Mouse (Mus musculus) liver, adult 2 months (tissue): Measurements from ENCODE around the gene Rgs4.

Experiments used
- CTCF ChIP-seq: fragments of 200-500 bp; IDR thresholded peaks from 2 replicates; pipeline ENCODE4 v1.5.1; 2011; ENCODE audit warnings: low read depth, low read length, control low read depth
- POLR2A ChIP-seq: fragments of 200-500 bp; IDR thresholded peaks from 2 replicates; pipeline ENCODE4 v1.6.1; 2011; ENCODE audit warnings: low read length, control low read depth; ENCODE audit not compliant: insufficient read depth; ENCODE audit errors: extremely low read depth

DNA sequence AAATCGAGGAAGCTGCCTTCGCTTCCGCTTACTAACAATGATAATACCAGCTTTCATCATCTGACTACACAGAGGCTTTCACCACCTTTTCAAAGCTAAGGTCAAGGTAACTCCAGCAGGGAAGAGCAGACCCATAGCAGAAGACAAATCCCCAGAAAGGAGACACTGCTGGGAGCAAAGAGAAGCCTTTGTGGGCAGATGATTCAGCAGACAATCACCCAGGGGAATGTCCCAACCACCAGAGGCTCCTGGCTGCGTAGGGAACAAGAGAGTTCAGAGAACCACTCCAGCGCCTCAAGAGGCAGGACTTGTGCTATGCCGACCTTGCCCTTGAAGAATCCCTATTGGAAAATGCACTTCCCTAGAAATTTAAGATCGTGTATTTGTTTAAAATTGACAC lies 29.1 kb upstream of the Rgs4 start:
- TF ChIP-seq POLR2A = no peak
- no peak for TF ChIP-seq CTCF
